Comparison of ENCODE assay signal across 23 mouse cellular contexts in genomic region chr13:40841146-40841787, GRCm38 (mm10). TPM values are rescaled to one million over a fixed set of nuclear protein-coding genes. Genes with fewer than 3 reads are reported as not detected.
A peak's percentile ranks its signal among the peaks of the same experiment; 100 is the strongest.
DNase-seq lines count a peak whose midpoint lies in the region; ATAC-seq and TF ChIP-seq lines count a peak whose summit lies in the region.
"Had no signal": no experiment of that assay in that cellular context is flagged by ENCODE, and none has a peak within 500 bp of the region (broad histone marks: within the 10 kb centered on the region; RNA-seq: fewer than 3 reads in every experiment).

No protein-coding gene starts in this region.

- no peak overlapping the region for H3K9ac ChIP-seq in liver, embryonic 11.5 days (ENCODE audit: low read depth, low read length)
- no peak overlapping the region for H3K9ac ChIP-seq in liver, postnatal 0 days (replicated peaks)
- H3K9ac ChIP-seq: embryonic facial prominence, embryonic 12.5 days; forebrain, embryonic 12.5 days; hindbrain, embryonic 14.5 days; limb, embryonic 15.5 days; midbrain, embryonic 15.5 days had no signal

- DNase-seq in adrenal gland, adult (ENCODE audit: inconsistent age in 2 of 2, low spot score in 1 of 2), result peak; percentile 33 to 81
- no peak for DNase-seq in adrenal gland, postnatal 4 days (ENCODE audit: low spot score in 2 of 2)
- DNase-seq in liver, embryonic 11.5 days (ENCODE audit: low spot score), result no peak
- DNase-seq in liver, postnatal 0 days, result no peak
- DNase-seq in yolk sac, embryonic 10.5 days (ENCODE audit: low spot score), result peak; percentile 24
- no peak for DNase-seq in spleen, postnatal 10 days (ENCODE audit: low spot score in 2 of 2)
- DNase-seq in gastrocnemius, adult 8-10 months (ENCODE audit: low spot score in 2 of 2), result no peak
- DNase-seq: cerebellum, adult 11-12 months; cerebellum, postnatal 14 days; heart, postnatal 4 days; kidney, adult 9 months; kidney, postnatal 36 days; left cerebral cortex, postnatal 4 days; thymus, postnatal 25 days had no signal

- peak overlapping the region; percentile 48; the same call in 1 of the 2 replicates for H3K27ac ChIP-seq in liver, embryonic 11.5 days (ENCODE audit: low read depth, low read length)
- H3K27ac ChIP-seq in liver, postnatal 0 days (ENCODE audit: low read depth), result peak overlapping the region; percentile 82
- H3K27ac ChIP-seq: embryonic facial prominence, embryonic 12.5 days; forebrain, embryonic 12.5 days; heart, embryonic 10.5 days; hindbrain, embryonic 14.5 days; limb, embryonic 15.5 days; macrophage; midbrain, embryonic 15.5 days had no signal

- H3K36me3 ChIP-seq in liver, embryonic 11.5 days (ENCODE audit: control insufficient read depth, insufficient read depth, low read length), result no peaks in the 10 kb centered on the region
- no peaks in the 10 kb centered on the region for H3K36me3 ChIP-seq in liver, postnatal 0 days (replicated peaks; ENCODE audit: insufficient read depth, low read length)
- H3K36me3 ChIP-seq: embryonic facial prominence, embryonic 12.5 days; forebrain, embryonic 12.5 days; heart, embryonic 10.5 days; limb, embryonic 15.5 days; midbrain, embryonic 15.5 days had no signal

- TF ChIP-seq CTCF in liver, postnatal 0 days (IDR thresholded peaks at IDR 0.05; ENCODE audit: low read depth), result no peak

- no peaks in the 10 kb centered on the region for H3K27me3 ChIP-seq in liver, embryonic 11.5 days (replicated peaks; ENCODE audit: control insufficient read depth, insufficient read depth, low read length)
- no peaks in the 10 kb centered on the region for H3K27me3 ChIP-seq in liver, postnatal 0 days (ENCODE audit: insufficient read depth, low read length)
- H3K27me3 ChIP-seq: embryonic facial prominence, embryonic 12.5 days; forebrain, embryonic 12.5 days; limb, embryonic 15.5 days; midbrain, embryonic 15.5 days had no signal

- peak; percentile 47; the same call in 1 of the 2 replicates for TF ChIP-seq EP300 in liver, postnatal 0 days (IDR thresholded peaks at IDR 0.05; ENCODE audit: low read depth)

- no peaks in the 10 kb centered on the region for H3K9me3 ChIP-seq in liver, embryonic 11.5 days (ENCODE audit: control insufficient read depth, low read length)
- no peaks in the 10 kb centered on the region for H3K9me3 ChIP-seq in liver, postnatal 0 days (ENCODE audit: low read length)
- H3K9me3 ChIP-seq: embryonic facial prominence, embryonic 12.5 days; forebrain, embryonic 12.5 days; heart, embryonic 10.5 days; limb, embryonic 15.5 days; midbrain, embryonic 15.5 days had no signal

- WGBS in liver, embryonic 11.5 days, result 53% methylated on average over 10 of the region's 10 CpGs
- 40% methylated on average over 10 of the region's 10 CpGs for WGBS in liver, postnatal 0 days (ENCODE audit: insufficient replicate concordance)

- ATAC-seq in liver, embryonic 11.5 days (replicated peaks; ENCODE audit: low FRiP score), result 0 out of 2 replicates have a peak, but pooled peaks have one; percentile 26
- peak; percentile 93 for ATAC-seq in liver, postnatal 0 days
- ATAC-seq: inflammation-experienced regulatory T-cells, adult 6 months; lung, postnatal 0 days; midbrain, embryonic 15.5 days had no signal

- H3K4me2 ChIP-seq in liver, embryonic 11.5 days, result no peak overlapping the region
- peak overlapping the region; percentile 16; the same call in 1 of the 2 replicates for H3K4me2 ChIP-seq in liver, postnatal 0 days (ENCODE audit: low read depth, low read length)
- H3K4me2 ChIP-seq: embryonic facial prominence, embryonic 12.5 days; forebrain, embryonic 12.5 days; hindbrain, embryonic 14.5 days; limb, embryonic 15.5 days; midbrain, embryonic 15.5 days had no signal

- H3K4me3 ChIP-seq in liver, embryonic 11.5 days (ENCODE audit: low read depth, low read length), result no peak overlapping the region
- H3K4me3 ChIP-seq in liver, postnatal 0 days (ENCODE audit: low read depth, low read length), result no peak overlapping the region
- H3K4me3 ChIP-seq: embryonic facial prominence, embryonic 12.5 days; forebrain, embryonic 12.5 days; heart, embryonic 10.5 days; limb, embryonic 15.5 days; midbrain, embryonic 15.5 days had no signal

- H3K4me1 ChIP-seq in liver, embryonic 11.5 days (replicated peaks; ENCODE audit: control insufficient read depth, insufficient read depth, low read length), result no peaks in the 10 kb centered on the region
- H3K4me1 ChIP-seq in liver, postnatal 0 days (ENCODE audit: insufficient read depth), result 0 out of 2 replicates have a peak, but pooled peaks cover under 1% of the 10 kb centered on the region
- H3K4me1 ChIP-seq: embryonic facial prominence, embryonic 12.5 days; forebrain, embryonic 12.5 days; heart, embryonic 10.5 days; midbrain, embryonic 15.5 days had no signal

RNA-seq across cellular contexts. Expression of gene Gcnt2, which starts 18.3 kb away (rescaled TPM):
- 10 to 100 TPM; 10.3 to 11.0 TPM for total RNA-seq in adrenal gland, postnatal 4 days (2021)
- polyA plus RNA-seq in liver, embryonic 11.5 days (2014; fragmentation: Nextera tagmentation; extraction: Ambion mirVana), result 2.1 and 2.2 TPM in 2 replicates
- polyA plus RNA-seq in liver, postnatal 0 days (2015; fragmentation: Nextera tagmentation; extraction: Ambion mirVana), result 2.5 and 3.3 TPM in 2 replicates
- 10 to 100 TPM in 2 of 4 experiments, 1 to 10 TPM in 2; 7.2 to 13.5 (median 10.7) TPM for total RNA-seq in gastrocnemius, adult 8-10 months (2022)

Comparison
In these comparisons a context has a peak if more than half of its experiments do, and no peak if none do; other contexts are left out.
1. DNase-seq: peak in adrenal gland, adult (2 of 2) and yolk sac, embryonic 10.5 days (single experiment); none in adrenal gland, postnatal 4 days (0 of 2), liver, embryonic 11.5 days (single experiment), liver, postnatal 0 days (single experiment), spleen, postnatal 10 days (0 of 2) and gastrocnemius, adult 8-10 months (0 of 2).